In genomic region chr7:29039604-29039984, GRCm38 (mm10) we compare ENCODE assay signal across 8 mouse cellular contexts. TPM values are rescaled to one million over a fixed set of nuclear protein-coding genes. Genes with fewer than 3 reads are reported as not detected.
DNase-seq lines count a peak whose midpoint lies in the region; ATAC-seq and TF ChIP-seq lines count a peak whose summit lies in the region.

No protein-coding gene starts in this region.

- peak; percentile 35; the same call in 1 of the 2 replicates for TF ChIP-seq POLR2A in CH12.LX (IDR thresholded peaks at IDR 0.05; ENCODE audit: low read depth, low read length)

- peak overlapping the region; percentile 76 for H3K4me2 ChIP-seq in CH12.LX (ENCODE audit: insufficient read depth, low read depth, poor library complexity, severe bottlenecking)
- H3K4me2 ChIP-seq in heart, embryonic 15.5 days, result peak overlapping the region; percentile 71
- H3K4me2 ChIP-seq in liver, embryonic 12.5 days, result peak overlapping the region; percentile 80
- peak overlapping the region; percentile 84 for H3K4me2 ChIP-seq in stomach, embryonic 14.5 days (replicated peaks; ENCODE audit: low read depth, low read length)

- peaks cover 9 to 37% of the 10 kb centered on the region in 2 experiments for H3K4me1 ChIP-seq in CH12.LX (ENCODE audit: control insufficient read depth in 1 of 2, insufficient read depth in 2 of 2)
- peaks cover 33% of the 10 kb centered on the region for H3K4me1 ChIP-seq in forebrain, embryonic 10.5 days
- H3K4me1 ChIP-seq in heart, embryonic 15.5 days (replicated peaks), result peaks cover 16% of the 10 kb centered on the region
- peaks cover 34% of the 10 kb centered on the region for H3K4me1 ChIP-seq in liver, embryonic 12.5 days
- peaks cover 15% of the 10 kb centered on the region for H3K4me1 ChIP-seq in stomach, embryonic 14.5 days (ENCODE audit: control insufficient read depth, insufficient read depth, low read length)

- dilution Hi-C loops in CH12.LX (cut with MboI; ENCODE audit: extremely low pct_ligation_motif_present, extremely low pct_unique_long_range_greater_than_20kb, low sequenced_read_pairs), result no loop called here

- no peak for TF ChIP-seq EP300 in CH12.LX (IDR thresholded peaks at IDR 0.05; ENCODE audit: low read length)

- H3K4me3 ChIP-seq in CH12.LX (replicated peaks in 1 of 3; ENCODE audit: low read depth in 2 of 3, low read length in 2 of 3, poor library complexity in 1 of 3), result peak overlapping the region; percentile 23 to 51 (median 41)
- H3K4me3 ChIP-seq in forebrain, embryonic 10.5 days, result peak overlapping the region; percentile 53
- H3K4me3 ChIP-seq in heart, embryonic 15.5 days, result peak overlapping the region; percentile 40
- peak overlapping the region; percentile 58 for H3K4me3 ChIP-seq in liver, embryonic 12.5 days
- H3K4me3 ChIP-seq in stomach, embryonic 14.5 days (ENCODE audit: low read depth, low read length), result peak overlapping the region; percentile 35

- peak; percentile 48 to 98 for TF ChIP-seq CTCF in CH12.LX (conservative IDR thresholded peaks at IDR 0.05 in 1 of 2, IDR thresholded peaks at IDR 0.05 in 1 of 2; ENCODE audit: low read depth in 2 of 2, low read length in 2 of 2)

- WGBS in forebrain, embryonic 10.5 days, result 1% methylated on average over 11 of the region's 11 CpGs
- under 1% methylated on average over 11 of the region's 11 CpGs for WGBS in heart, embryonic 15.5 days
- WGBS in liver, embryonic 12.5 days (ENCODE audit: insufficient replicate concordance), result 1% methylated on average over 11 of the region's 11 CpGs
- WGBS in stomach, embryonic 14.5 days, result 1% methylated on average over 11 of the region's 11 CpGs

- no peak overlapping the region for H3K27ac ChIP-seq in CH12.LX (ENCODE audit: insufficient read depth, low read depth)
- H3K27ac ChIP-seq in forebrain, embryonic 10.5 days, result peak overlapping the region; percentile 85
- no peak overlapping the region for H3K27ac ChIP-seq in heart, embryonic 15.5 days
- no peak overlapping the region; the same call in 1 of the 2 replicates for H3K27ac ChIP-seq in liver, embryonic 12.5 days
- no peak overlapping the region for H3K27ac ChIP-seq in stomach, embryonic 14.5 days (ENCODE audit: low read length)

- in situ Hi-C loops in CH12.LX (cut with MboI; ENCODE audit: low pct_ligation_motif_present, low pct_unique_long_range_greater_than_20kb, low sequenced_read_pairs), result loop anchor here (25.0 kb wide), 1 partner anchor 252 kb away; the partner anchor contains the start of gene Rinl

- no peaks in the 10 kb centered on the region for H3K79me2 ChIP-seq in CH12.LX (replicated peaks; ENCODE audit: control insufficient read depth, extremely low read depth, insufficient read depth, poor library complexity, severe bottlenecking)

- 0 out of 2 replicates have a peak, but pooled peaks have one; percentile 27 for ATAC-seq in heart, embryonic 15.5 days (replicated peaks; ENCODE audit: insufficient number of reproducible peaks, insufficient read depth, low FRiP score, low read depth)
- ATAC-seq in liver, embryonic 12.5 days, result peak; percentile 58
- ATAC-seq in stomach, embryonic 14.5 days (ENCODE audit: insufficient number of reproducible peaks, insufficient read depth, low FRiP score, low read depth), result peak; percentile 68; the same call in 1 of the 2 replicates

- TF ChIP-seq RAD21 in CH12.LX (IDR thresholded peaks at IDR 0.05; ENCODE audit: low read depth, low read length), result peak; percentile 98

- H3K9me3 ChIP-seq in CH12.LX (replicated peaks; ENCODE audit: low read length), result peaks cover 12% of the 10 kb centered on the region
- H3K9me3 ChIP-seq in forebrain, embryonic 10.5 days, result peaks cover 13% of the 10 kb centered on the region
- no peaks in the 10 kb centered on the region for H3K9me3 ChIP-seq in heart, embryonic 15.5 days (replicated peaks)
- H3K9me3 ChIP-seq in liver, embryonic 12.5 days (replicated peaks), result no peaks in the 10 kb centered on the region
- no peaks in the 10 kb centered on the region for H3K9me3 ChIP-seq in stomach, embryonic 14.5 days (ENCODE audit: control insufficient read depth, low read depth, low read length)

- no peaks in the 10 kb centered on the region for H3K27me3 ChIP-seq in CH12.LX (replicated peaks)
- H3K27me3 ChIP-seq in forebrain, embryonic 10.5 days (ENCODE audit: poor library complexity, severe bottlenecking), result no peaks in the 10 kb centered on the region; the same call in 1 of the 2 replicates
- peaks cover 8% of the 10 kb centered on the region for H3K27me3 ChIP-seq in heart, embryonic 15.5 days
- no peaks in the 10 kb centered on the region for H3K27me3 ChIP-seq in liver, embryonic 12.5 days (replicated peaks)
- H3K27me3 ChIP-seq in stomach, embryonic 14.5 days (ENCODE audit: control insufficient read depth, insufficient read depth, low read length), result no peaks in the 10 kb centered on the region

- peaks cover 4 to 10% of the 10 kb centered on the region in 2 experiments for H3K36me3 ChIP-seq in CH12.LX (replicated peaks in 1 of 2; ENCODE audit: control insufficient read depth in 1 of 2, insufficient read depth in 1 of 2, low read length in 1 of 2)
- H3K36me3 ChIP-seq in forebrain, embryonic 10.5 days (replicated peaks), result 0 out of 2 replicates have a peak, but pooled peaks cover 3% of the 10 kb centered on the region
- H3K36me3 ChIP-seq in heart, embryonic 15.5 days, result no peaks in the 10 kb centered on the region
- H3K36me3 ChIP-seq in liver, embryonic 12.5 days, result peaks cover 7% of the 10 kb centered on the region; the same call in 1 of the 2 replicates
- no peaks in the 10 kb centered on the region for H3K36me3 ChIP-seq in stomach, embryonic 14.5 days (ENCODE audit: control insufficient read depth, insufficient read depth, low read length)

- peak overlapping the region; percentile 21; the same call in 1 of the 2 replicates for H3K9ac ChIP-seq in CH12.LX (ENCODE audit: insufficient read depth, low read depth)
- H3K9ac ChIP-seq in heart, embryonic 15.5 days, result peak overlapping the region; percentile 37; the same call in 1 of the 2 replicates
- H3K9ac ChIP-seq in liver, embryonic 12.5 days, result peak overlapping the region; percentile 77
- H3K9ac ChIP-seq in stomach, embryonic 14.5 days (replicated peaks; ENCODE audit: low read depth, low read length), result 0 out of 2 replicates have a peak overlapping the region, but pooled peaks have one; percentile 40

- DNase-seq in CH12.LX (ENCODE audit: extremely low read depth), result peak; percentile 96
- DNase-seq in c-Kit-positive CD71-positive TER-119-negative erythroid progenitor cells, embryonic 14.5 days (ENCODE audit: low read depth), result peak; percentile 98
- DNase-seq in forebrain, embryonic 10.5 days (ENCODE audit: extremely low spot score, low spot score), result peak; percentile 91
- DNase-seq in kidney, postnatal 14 days, result peak; percentile 91
- DNase-seq in natural killer cell, adult 2 months (ENCODE audit: low spot score in 2 of 2), result peak; percentile 80 to 88

TF ChIP-seq in CH12.LX, 34 proteins besides CTCF, POLR2A, EP300 and RAD21 (continues in another document):
- TF ChIP-seq CHD2 (IDR thresholded peaks at IDR 0.05; ENCODE audit: low read length), result no peak
- peak; percentile 66 for TF ChIP-seq USF1 (IDR thresholded peaks at IDR 0.05; ENCODE audit: low read depth, low read length)
- TF ChIP-seq MEF2A (IDR thresholded peaks at IDR 0.05; ENCODE audit: borderline replicate concordance, low read depth, low read length), result 0 out of 2 replicates have a peak, but pooled peaks have one; percentile 37
- TF ChIP-seq MXI1 (IDR thresholded peaks at IDR 0.05; ENCODE audit: low read depth, low read length), result peak; percentile 98
- TF ChIP-seq ZMIZ1 (IDR thresholded peaks at IDR 0.05; ENCODE audit: low read depth, low read length), result no peak
- TF ChIP-seq E2F4 (IDR thresholded peaks at IDR 0.05; ENCODE audit: insufficient replicate concordance, low read depth, low read length), result 0 out of 2 replicates have a peak, but pooled peaks have one; percentile 72
- TF ChIP-seq JUND (conservative IDR thresholded peaks at IDR 0.05; ENCODE audit: low read depth, low read length), result peak; percentile 47
- TF ChIP-seq MAX (IDR thresholded peaks at IDR 0.05; ENCODE audit: low read length), result peak; percentile 99
- peak; percentile 51 for TF ChIP-seq USF2 (conservative IDR thresholded peaks at IDR 0.05; ENCODE audit: low read depth, low read length)
- TF ChIP-seq NELFE (IDR thresholded peaks at IDR 0.05; ENCODE audit: low read depth, low read length), result peak; percentile 47; the same call in 1 of the 2 replicates
- TF ChIP-seq BHLHE40 (IDR thresholded peaks at IDR 0.05; ENCODE audit: low read depth, low read length), result peak; percentile 58; the same call in 1 of the 2 replicates
- TF ChIP-seq JUN (IDR thresholded peaks at IDR 0.05; ENCODE audit: insufficient read depth, low read depth, low read length), result no peak
- TF ChIP-seq SIN3A (IDR thresholded peaks at IDR 0.05; ENCODE audit: low read length), result peak; percentile 83
- no peak for TF ChIP-seq MAFK (IDR thresholded peaks at IDR 0.05; ENCODE audit: insufficient replicate concordance, low read length)
- 0 out of 2 replicates have a peak, but pooled peaks have one; percentile 50 for TF ChIP-seq TCF12 (IDR thresholded peaks at IDR 0.05; ENCODE audit: low read depth, low read length)
- TF ChIP-seq TBP (conservative IDR thresholded peaks at IDR 0.05; ENCODE audit: low read depth, low read length), result peak; percentile 56; the same call in 1 of the 2 replicates
- 0 out of 2 replicates have a peak, but pooled peaks have one; percentile 42 for TF ChIP-seq IRF4 (IDR thresholded peaks at IDR 0.05; ENCODE audit: low read depth, low read length)
- TF ChIP-seq NRF1 (IDR thresholded peaks at IDR 0.05; ENCODE audit: low read depth, low read length), result no peak

RNA-seq across cellular contexts. Expression of gene Map4k1, which starts 57.7 kb away (rescaled TPM):
- 183 and 195 TPM in 2 replicates for total RNA-seq in CH12.LX (2012; rRNA removed)
- total RNA-seq in CH12.LX (2014; rRNA removed), result 112 and 114 TPM in 2 replicates
- 395 and 401 TPM in 2 replicates for polyA plus RNA-seq in CH12.LX (2012; ENCODE audit: insufficient read length, low read depth)
- 10.2 and 13.4 TPM in 2 replicates for polyA plus RNA-seq in forebrain, embryonic 10.5 days (2016; fragmentation: Nextera tagmentation; extraction: Ambion mirVana)
- 2.8 and 7.6 TPM in 2 replicates for polyA plus RNA-seq in heart, embryonic 15.5 days (2015; fragmentation: Nextera tagmentation; extraction: Ambion mirVana)
- polyA plus RNA-seq in liver, embryonic 12.5 days (2016; fragmentation: Nextera tagmentation; extraction: Ambion mirVana), result 33.3 and 35.0 TPM in 2 replicates
- polyA plus RNA-seq in stomach, embryonic 14.5 days (2014; fragmentation: Nextera tagmentation; extraction: Ambion mirVana), result 8.5 and 11.3 TPM in 2 replicates

RNA-seq across cellular contexts. Expression of gene Eif3k, which starts 57.9 kb away (rescaled TPM):
- total RNA-seq in CH12.LX (2012; rRNA removed) (513 and 551 TPM in 2 replicates), CH12.LX (2014; rRNA removed) (595 and 658 TPM in 2 replicates)
- 580 and 584 TPM in 2 replicates for polyA plus RNA-seq in CH12.LX (2012; ENCODE audit: insufficient read length, low read depth)
- 415 and 425 TPM in 2 replicates for polyA plus RNA-seq in forebrain, embryonic 10.5 days (2016; fragmentation: Nextera tagmentation; extraction: Ambion mirVana)
- polyA plus RNA-seq in heart, embryonic 15.5 days (2015; fragmentation: Nextera tagmentation; extraction: Ambion mirVana), result 239 and 261 TPM in 2 replicates
- 325 and 336 TPM in 2 replicates for polyA plus RNA-seq in liver, embryonic 12.5 days (2016; fragmentation: Nextera tagmentation; extraction: Ambion mirVana)
- polyA plus RNA-seq in stomach, embryonic 14.5 days (2014; fragmentation: Nextera tagmentation; extraction: Ambion mirVana), result 413 and 444 TPM in 2 replicates

Comparison
In these comparisons a context has a peak if more than half of its experiments do, and no peak if none do; other contexts are left out.
1. H3K9ac ChIP-seq: peak in every context shown above with its lines; median percentile 77 in liver, embryonic 12.5 days; 40 in stomach, embryonic 14.5 days; 37 in heart, embryonic 15.5 days; 21 in CH12.LX.
2. RNA of gene Map4k1, which starts 57.7 kb away (polyA plus RNA-seq): 395 to 401 TPM in CH12.LX; 33.3 to 35.0 TPM in liver, embryonic 12.5 days, 10.2 to 13.4 TPM in forebrain, embryonic 10.5 days, 8.5 to 11.3 TPM in stomach, embryonic 14.5 days and 2.8 to 7.6 TPM in heart, embryonic 15.5 days; every median in the first group is over 10 times any median in the second.
3. Peak in every context shown above with its lines, with median percentiles within 50 percentile points of each other: DNase-seq, H3K4me2 ChIP-seq, H3K4me3 ChIP-seq and ATAC-seq.